Mouse (Mus musculus): ENCODE results near the gene Sh3bp5.

The Sh3bp5 gene

GRCm38 (mm10) chr14:31433126-31433525, 2.8 kb downstream of the Sh3bp5 start:
- no peak for DNase-seq (ENCODE audit: low spot score)

DNA sequence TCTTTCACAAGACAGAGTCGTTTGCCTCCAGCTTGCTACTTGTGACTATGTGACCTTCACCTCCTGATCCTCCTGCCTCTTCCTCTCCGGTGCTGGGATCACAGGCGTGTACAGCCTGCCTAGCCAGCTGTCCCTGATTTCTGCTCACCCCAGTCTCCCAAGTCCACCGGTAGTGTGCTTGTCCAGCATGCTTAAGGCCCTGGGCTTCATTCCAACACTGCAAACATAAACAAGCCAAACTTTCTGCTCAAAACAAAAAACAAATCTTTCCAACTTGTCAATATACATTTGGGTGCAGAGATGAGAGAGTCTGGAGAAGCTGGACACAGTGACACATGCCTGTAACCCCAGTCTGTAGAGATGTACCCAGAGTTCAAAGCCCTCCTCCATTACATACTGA, 3.5 kb downstream of the Sh3bp5 start:
- no peak for DNase-seq (ENCODE audit: low spot score)

DNA sequence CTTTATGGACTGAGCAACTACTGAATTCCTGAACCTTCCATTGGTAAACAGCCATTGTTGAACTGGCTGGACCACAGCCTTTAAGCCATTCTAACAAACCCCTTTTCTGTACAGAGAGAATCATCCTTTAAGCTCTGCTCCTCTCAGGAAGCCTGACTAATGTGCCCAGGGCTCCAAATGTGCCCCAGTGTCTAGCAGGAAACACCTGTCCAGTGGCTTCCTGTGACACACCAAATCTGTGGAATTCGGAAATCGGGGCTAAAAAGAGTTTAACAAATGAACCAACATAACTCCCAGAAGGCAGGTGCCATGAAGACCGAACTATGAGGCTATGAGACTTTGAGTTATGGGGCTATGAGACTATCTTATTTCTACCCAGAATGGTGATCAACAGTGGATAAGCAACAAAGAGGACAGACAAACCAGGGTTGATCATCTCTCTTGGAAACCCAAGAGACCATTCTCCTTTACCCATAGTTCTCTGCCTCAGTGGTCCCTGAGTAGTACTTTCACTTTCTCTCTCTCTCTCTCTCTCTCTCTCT, 4.0 kb downstream of the Sh3bp5 start:
- DNase-seq (ENCODE audit: low spot score) = no peak

- DNase-seq (ENCODE audit: low spot score) = no peak
Measured at GRCm38 (mm10) chr14:31429004-31429395, 6.9 kb downstream of the Sh3bp5 start.

DNA sequence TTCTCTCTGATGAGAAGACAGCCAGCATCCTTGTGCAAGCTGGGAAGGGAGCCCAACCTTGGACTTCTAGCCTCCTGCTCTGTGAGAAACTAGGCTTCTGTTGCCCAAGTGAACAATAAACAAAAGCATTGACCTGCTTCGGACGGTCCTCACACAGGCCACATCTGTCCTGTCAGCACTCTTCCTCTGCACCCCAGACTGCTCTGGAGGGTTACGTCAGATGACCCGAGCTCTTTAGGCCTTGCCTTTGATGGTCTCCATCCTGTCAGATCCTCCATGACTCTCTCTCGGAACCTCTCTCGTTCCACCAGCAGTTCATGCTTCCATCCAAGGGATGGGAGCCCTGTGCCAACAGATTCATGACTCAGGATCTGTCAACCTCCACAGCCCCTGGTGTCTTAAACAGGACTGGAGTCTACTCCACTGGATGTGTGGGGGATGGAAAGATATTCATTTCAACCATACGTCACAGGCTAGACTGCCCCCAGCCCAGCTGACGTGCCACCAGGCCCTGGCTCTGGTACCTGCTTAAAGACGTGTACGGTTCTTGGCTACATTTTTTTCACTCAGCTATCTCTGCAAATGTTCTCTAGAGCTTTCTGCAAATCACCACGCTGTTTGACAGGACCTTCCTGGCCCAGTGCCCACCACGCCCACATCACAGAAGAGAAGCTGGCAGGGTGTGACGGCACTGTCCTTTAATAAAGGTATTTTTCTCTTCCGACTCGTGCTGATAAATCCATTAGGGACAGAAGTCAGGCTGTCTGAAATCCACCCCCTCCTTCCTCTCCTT, 7.5 kb downstream of the Sh3bp5 start:
- DNase-seq (ENCODE audit: low spot score) = no peak

DNA sequence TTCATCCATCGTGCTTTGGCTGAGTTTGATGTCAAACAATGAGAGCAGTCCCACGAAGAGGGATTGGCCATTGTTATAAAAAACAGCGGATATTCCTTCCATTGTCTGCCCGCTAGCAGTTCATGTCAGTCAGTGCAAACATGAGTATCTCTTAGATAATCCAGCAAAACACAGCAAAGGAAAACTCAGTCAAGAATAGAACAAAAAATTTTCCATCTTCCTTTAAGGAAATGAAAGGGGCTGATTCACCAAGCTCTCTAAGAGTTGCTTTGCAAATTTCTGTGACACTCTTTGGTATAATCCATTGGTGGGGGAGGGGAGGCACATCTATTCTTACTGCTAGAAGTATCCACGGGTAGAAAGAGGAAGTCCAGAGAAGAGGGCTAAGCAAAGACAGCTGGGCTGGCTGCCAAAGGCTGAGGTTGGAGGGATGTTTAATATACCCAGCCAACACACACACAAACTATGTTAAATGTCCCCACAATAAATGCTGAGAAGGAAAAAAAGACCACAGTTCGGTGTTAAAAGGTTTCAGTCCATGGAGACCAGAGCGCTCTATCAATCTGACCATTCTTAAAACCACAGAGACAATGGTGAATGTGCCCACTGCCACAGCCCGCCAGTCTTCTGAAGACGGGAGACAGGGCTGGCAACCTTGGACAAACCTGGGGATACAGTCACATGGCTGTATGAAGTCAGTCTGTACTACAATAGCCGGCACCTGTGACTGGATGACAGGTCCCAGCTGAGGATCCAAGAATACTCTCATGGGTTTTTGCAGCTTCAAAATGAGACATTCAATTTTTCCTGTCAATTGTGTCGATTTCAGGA, 12.7 kb downstream of the Sh3bp5 start:
- DNase-seq (ENCODE audit: low spot score) = no peak

DNA sequence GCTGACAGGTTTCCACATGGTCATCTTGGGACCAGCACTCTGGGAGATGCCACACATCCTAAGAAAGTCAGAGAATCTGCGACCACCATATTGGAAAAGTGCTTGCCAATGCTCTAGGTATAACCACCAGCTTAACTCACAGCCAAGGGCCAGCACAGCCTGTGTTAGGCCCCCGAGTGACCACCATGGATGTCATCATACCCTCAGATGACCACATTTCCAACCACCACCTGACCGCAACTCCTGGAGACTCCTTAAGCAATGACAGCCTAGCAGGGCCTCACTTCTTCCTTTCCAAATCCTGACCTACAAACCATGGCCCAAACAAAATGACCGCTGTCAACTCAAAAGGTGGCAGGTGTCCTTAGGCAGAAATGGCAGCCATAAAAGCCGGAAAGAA, 13.5 kb downstream of the Sh3bp5 start:
- DNase-seq (ENCODE audit: low spot score) = no peak

DNA sequence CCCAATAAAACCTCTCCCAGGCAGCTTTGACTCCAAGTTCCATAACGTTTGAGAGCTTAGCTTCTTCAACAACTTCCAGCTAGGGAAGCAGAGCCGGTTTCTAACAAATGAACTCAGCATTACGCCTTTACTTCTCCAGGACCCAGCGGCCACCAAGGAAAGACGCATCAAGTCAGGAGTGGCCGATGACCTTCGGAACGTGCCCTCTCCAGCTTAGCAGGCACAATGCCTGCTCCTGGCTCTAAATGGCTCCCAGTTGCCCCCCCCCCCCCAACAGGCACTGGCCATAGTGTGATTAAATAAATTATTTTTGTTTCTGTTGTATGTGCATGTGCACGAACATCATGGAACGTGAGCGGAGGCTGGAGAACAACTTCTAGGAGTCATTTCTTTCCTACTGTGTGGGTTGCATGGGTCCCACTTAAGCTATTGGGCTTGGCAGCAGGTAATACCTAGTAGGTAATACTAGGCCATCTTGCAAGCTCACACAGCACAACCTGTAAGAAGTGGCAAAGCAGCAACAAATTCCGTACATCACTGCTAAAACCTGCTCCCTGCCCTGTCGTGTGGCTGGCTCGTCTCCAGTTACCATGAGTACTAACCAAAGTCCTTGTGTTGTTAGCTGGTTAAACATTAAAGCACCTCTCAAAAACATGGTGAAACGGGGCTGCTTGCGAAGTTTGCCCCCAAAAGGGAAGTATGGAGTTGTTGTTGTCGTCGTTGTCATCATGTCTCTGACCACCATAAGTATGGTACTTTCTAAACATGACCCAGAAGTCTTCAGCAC, 14.2 kb downstream of the Sh3bp5 start:
- no peak for DNase-seq (ENCODE audit: low spot score)

DNA sequence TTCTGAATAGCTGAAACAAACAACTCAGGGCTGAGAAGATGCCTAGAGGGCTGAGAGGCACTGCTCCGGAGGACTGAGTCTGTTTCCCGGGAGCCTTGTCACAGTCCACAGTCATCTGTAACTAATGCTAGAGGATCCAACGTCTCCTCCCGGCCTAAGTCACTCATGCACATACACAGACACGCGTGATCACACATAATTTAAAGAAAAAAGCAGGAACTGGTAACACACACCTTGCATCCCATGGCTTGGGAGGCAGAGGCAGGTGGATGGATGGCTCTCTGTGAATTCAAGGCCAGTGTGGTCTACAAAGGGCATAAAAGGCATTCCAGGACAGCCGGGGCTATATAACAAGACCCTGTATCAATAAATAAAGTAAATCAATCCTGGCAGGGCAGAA, 14.9 kb downstream of the Sh3bp5 start:
- DNase-seq (ENCODE audit: low spot score) = no peak

- DNase-seq (ENCODE audit: low spot score) = no peak
Measured at GRCm38 (mm10) chr14:31420562-31420961, 15.3 kb downstream of the Sh3bp5 start.

DNA sequence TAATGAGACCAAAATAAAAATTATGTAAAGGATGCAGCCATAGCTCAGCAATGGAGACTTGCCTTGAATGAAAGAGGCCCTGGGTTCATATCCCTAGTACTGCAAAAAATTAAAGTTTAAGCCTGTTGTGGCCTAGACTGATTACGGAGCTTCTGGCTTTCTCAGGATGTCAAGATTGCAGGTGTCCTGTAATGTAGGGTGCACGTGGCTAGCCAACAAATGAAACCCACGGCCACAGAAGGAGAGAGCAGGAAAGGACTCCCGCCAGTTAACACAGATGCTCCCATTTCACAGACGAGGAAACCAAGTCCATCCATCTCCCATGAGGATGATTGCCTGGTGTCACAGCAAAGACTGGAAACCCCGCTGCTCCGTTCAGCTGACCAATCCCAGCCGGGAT, 15.7 kb downstream of the Sh3bp5 start:
- no peak for DNase-seq (ENCODE audit: low spot score)

DNA sequence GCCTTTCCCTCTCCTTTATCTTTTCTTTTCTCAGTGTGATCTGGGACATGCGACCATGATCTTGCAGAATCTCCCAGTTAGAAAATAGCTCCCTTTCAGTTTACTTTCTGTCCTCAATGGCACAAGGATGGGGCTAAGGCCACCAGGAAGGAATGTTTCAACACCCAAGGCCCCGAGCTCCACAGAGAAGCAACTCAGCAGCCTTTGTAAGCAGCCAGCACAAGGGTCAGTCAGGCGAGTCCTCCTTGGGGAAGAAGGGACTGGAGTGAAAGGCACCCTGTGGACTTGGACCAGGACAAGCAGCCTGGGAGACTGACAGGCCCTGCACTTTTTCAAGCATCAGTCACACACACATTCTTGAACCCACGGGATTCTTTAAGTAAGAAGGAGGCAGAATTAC, 16.6 kb downstream of the Sh3bp5 start:
- no peak for DNase-seq (ENCODE audit: low spot score)

DNA sequence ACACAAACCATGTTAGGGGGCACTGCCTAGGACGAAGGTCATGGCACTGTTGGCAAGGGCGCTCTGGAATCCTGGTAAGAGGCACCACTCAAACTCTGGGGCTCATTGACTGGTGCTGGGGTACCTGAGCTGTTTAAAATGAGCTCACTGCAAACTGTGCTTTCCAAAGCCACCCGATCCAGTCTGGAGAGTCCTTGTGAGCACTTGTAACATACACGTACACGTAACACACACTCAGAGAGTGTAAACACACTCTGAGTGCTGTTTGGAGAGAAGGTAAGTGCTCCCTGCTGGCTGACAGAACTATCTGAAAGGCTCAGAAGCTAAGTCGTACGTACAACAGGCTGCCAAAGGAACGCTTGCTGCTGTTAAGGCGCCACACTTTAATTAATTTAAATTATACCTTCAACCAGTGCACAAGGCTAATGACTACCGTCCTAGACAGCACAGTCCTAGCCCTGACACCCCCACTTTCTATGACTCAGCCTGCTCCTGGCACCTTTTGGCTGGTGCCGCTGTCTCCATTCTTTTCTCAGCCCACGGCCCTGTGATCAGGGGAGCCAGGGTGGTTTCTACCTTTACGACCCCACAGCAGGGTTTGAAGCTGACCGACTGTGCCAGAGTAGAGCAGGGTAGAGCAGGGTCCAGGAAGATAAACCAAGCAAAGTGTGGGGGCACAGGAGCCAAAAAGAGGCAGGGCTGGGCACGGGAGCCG, 18.9 kb downstream of the Sh3bp5 start:
- DNase-seq (ENCODE audit: low spot score) = no peak

- no peak for DNase-seq (ENCODE audit: low spot score)
Measured at GRCm38 (mm10) chr14:31416411-31416810, 19.5 kb downstream of the Sh3bp5 start.

DNA sequence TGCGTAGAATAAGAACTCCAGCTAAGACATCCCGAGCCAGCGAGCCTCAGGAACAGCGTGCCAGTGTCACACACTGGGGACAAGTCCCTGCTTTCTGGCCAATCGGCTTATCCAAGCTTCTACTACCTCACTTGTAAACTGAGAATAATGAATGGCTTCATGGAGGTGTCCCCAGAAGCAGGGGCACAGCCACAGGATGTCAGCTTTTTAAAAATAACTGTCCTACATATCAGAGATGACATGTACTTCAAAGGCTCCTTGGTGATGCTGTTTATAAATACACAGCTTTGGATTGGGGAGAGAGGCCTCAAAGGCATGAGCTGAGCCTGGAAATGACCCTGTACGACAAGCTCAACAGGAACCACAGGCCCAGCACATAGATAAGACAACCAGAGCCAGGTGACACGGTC, 20.9 kb downstream of the Sh3bp5 start:
- no peak for DNase-seq (ENCODE audit: low spot score)

- no peak for DNase-seq (ENCODE audit: low spot score)
Measured at GRCm38 (mm10) chr14:31414235-31414966, 21.5 kb downstream of the Sh3bp5 start.

GRCm38 (mm10) chr14:31413475-31414086, 22.3 kb downstream of the Sh3bp5 start:
- peak; percentile 59 for DNase-seq (ENCODE audit: low spot score)

DNA sequence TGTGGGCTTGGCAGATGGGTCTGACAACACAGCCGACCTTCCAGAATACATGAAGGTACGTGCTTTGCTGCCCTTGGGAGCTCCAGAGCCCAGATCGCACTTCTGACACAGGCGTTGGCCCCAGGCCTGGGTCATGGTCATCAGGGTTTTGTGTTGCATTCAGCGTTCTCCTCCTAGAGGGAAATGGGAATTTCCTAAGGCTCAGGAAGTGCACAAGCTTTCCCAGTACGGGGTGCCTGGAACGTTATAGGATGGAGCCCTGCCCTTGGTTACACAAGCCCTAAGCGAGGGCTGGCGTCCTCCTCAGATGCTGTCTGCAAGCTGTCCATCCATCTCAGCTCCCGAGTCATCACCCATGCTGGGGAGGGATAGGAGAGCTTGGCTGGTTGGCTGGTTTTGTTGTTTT, 23.2 kb downstream of the Sh3bp5 start:
- no peak for DNase-seq (ENCODE audit: low spot score)

DNA sequence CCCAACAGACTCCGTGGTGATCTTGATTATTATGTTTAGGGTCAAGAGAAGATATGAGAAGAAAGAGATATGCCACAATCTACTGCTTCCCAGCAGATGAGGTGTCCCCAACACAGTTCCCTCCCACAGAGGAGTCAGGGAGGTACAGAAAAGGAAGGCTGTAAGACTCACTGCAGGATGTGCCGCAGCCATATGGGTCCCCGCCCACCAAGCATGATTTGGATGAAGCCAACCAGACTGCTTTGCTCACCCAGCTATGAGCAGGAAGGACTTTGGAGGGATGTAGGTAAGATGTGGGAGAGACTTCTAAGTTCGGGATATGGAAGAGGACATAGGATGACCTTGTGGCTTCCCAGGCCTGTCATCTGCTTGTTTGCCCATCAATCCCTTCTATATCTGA, 25.1 kb downstream of the Sh3bp5 start:
- DNase-seq (ENCODE audit: low spot score) = no peak

- no peak for DNase-seq (ENCODE audit: low spot score)
Measured at GRCm38 (mm10) chr14:31410123-31410724, 25.7 kb downstream of the Sh3bp5 start.

All from embryo, embryonic 10 days (tissue).